Mouse (Mus musculus) olfactory bulb, adult 2 months (tissue): ENCODE results near the gene Grcc10.

Experiments
- CTCF ChIP-seq: fragments of 200-500 bp; IDR thresholded peaks from 2 replicates; pipeline ENCODE4 v1.5.1; 2012; ENCODE audit warnings: low read depth, mild to moderate bottlenecking, low read length, moderate library complexity; ENCODE audit not compliant: insufficient read depth
- POLR2A ChIP-seq: fragments of 200-500 bp; IDR thresholded peaks from 2 replicates; pipeline ENCODE4 v1.6.1; 2012; ENCODE audit warnings: mild to moderate bottlenecking, low read depth, low read length, moderate library complexity; ENCODE audit not compliant: insufficient read depth

GRCm38 (mm10) chr6:124770511-124770910, 29.3 kb upstream of the Grcc10 start:
- TF ChIP-seq CTCF (no peak), POLR2A (no peak)
